In the genomic region with DNA sequence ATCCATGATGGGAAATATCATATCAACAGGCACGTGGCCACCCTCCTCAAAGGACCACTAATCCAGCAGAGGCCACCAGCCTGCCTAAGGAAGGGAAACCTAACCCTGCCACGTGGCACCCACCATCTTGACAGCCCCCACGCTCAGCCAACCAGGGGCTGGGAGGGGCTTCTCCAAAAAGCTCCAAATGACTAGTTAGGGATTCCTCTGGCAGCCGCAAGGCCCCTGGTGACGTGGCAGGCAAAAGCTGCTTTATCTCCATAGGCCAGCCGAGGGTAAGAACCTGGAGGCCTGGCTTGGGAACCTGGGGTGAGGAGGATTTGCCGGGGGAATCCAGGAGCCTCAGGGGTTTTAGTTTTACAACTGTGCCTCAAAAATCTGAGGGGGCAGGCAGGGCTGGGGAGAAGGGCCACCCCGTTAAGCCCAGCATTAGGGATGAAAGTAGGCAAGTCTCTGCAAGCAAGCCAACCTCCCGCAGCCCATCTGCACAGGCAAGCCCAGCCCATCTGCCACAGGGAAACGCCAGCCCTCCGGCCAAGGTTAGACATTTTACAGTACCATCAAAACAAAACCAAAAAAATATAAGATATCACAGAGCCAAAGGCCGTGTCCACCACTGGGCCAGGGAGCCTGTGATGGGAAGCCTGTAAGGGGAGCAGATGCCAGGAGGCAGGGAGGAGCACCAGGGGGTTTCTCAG, we compare ENCODE assay signal across 8 mouse cellular contexts. TPM values are rescaled to one million over a fixed set of nuclear protein-coding genes. Genes with fewer than 3 reads are reported as not detected.
DNase-seq lines count a peak whose midpoint lies in the region; ATAC-seq lines count a peak whose summit lies in the region.

No protein-coding gene starts in this region.

- peaks cover 35% of the 10 kb centered on the region for H3K36me3 ChIP-seq in forebrain, embryonic 12.5 days (replicated peaks)
- H3K36me3 ChIP-seq in liver, embryonic 12.5 days, result peaks cover 28% of the 10 kb centered on the region
- peaks cover 32% of the 10 kb centered on the region for H3K36me3 ChIP-seq in neural tube, embryonic 12.5 days

- H3K9ac ChIP-seq in forebrain, embryonic 12.5 days, result peak overlapping the region; percentile 73
- H3K9ac ChIP-seq in liver, embryonic 12.5 days, result peak overlapping the region; percentile 61
- peak overlapping the region; percentile 74 for H3K9ac ChIP-seq in neural tube, embryonic 12.5 days

- H3K4me2 ChIP-seq in forebrain, embryonic 12.5 days, result peak overlapping the region; percentile 73
- peak overlapping the region; percentile 56 for H3K4me2 ChIP-seq in liver, embryonic 12.5 days
- peak overlapping the region; percentile 73 for H3K4me2 ChIP-seq in neural tube, embryonic 12.5 days (replicated peaks)

- peak overlapping the region; percentile 52 for H3K4me3 ChIP-seq in forebrain, embryonic 12.5 days (replicated peaks)
- H3K4me3 ChIP-seq in liver, embryonic 12.5 days, result peak overlapping the region; percentile 52
- peak overlapping the region; percentile 44 for H3K4me3 ChIP-seq in neural tube, embryonic 12.5 days

- WGBS in forebrain, embryonic 12.5 days, result 5% methylated on average over 12 of the region's 12 CpGs
- 33% methylated on average over 12 of the region's 12 CpGs for WGBS in liver, embryonic 12.5 days (ENCODE audit: insufficient replicate concordance)
- whole genome bisulfite sequencing in neural tube, embryonic 12.5 days, result 6% methylated on average over 12 of the region's 12 CpGs

- peaks cover 72% of the 10 kb centered on the region for H3K4me1 ChIP-seq in forebrain, embryonic 12.5 days
- H3K4me1 ChIP-seq in liver, embryonic 12.5 days, result peaks cover 7% of the 10 kb centered on the region; the same call in 1 of the 2 replicates
- peaks cover 60% of the 10 kb centered on the region for H3K4me1 ChIP-seq in neural tube, embryonic 12.5 days

- H3K9me3 ChIP-seq in forebrain, embryonic 12.5 days, result no peaks in the 10 kb centered on the region
- no peaks in the 10 kb centered on the region for H3K9me3 ChIP-seq in liver, embryonic 12.5 days (replicated peaks)
- H3K9me3 ChIP-seq in neural tube, embryonic 12.5 days, result no peaks in the 10 kb centered on the region

- H3K27ac ChIP-seq in forebrain, embryonic 12.5 days, result peak overlapping the region; percentile 96
- H3K27ac ChIP-seq in liver, embryonic 12.5 days, result peak overlapping the region; percentile 52
- peak overlapping the region; percentile 82 for H3K27ac ChIP-seq in neural tube, embryonic 12.5 days

- DNase-seq in 3T3-L1 (ENCODE audit: low read depth, low spot score), result peak; percentile 79
- DNase-seq in brain, adult 2 months (ENCODE audit: low read depth, low spot score), result peak; percentile 81
- DNase-seq in heart, postnatal 4 days, result peak; percentile 70
- no peak for DNase-seq in natural killer cell, adult 2 months (ENCODE audit: low spot score in 2 of 2)

- H3K27me3 ChIP-seq in forebrain, embryonic 12.5 days, result no peaks in the 10 kb centered on the region
- H3K27me3 ChIP-seq in liver, embryonic 12.5 days (replicated peaks), result peaks cover 43% of the 10 kb centered on the region
- H3K27me3 ChIP-seq in neural tube, embryonic 12.5 days (replicated peaks), result no peaks in the 10 kb centered on the region

- no peak for ATAC-seq in forebrain, embryonic 12.5 days (ENCODE audit: low FRiP score)
- ATAC-seq in liver, embryonic 12.5 days, result no peak
- no peak; the same call in 1 of the 2 replicates for ATAC-seq in neural tube, embryonic 12.5 days (ENCODE audit: low FRiP score, low read depth)
- no peak for ATAC-seq in erythroid progenitor cell, adult 5-6 weeks (replicated peaks; ENCODE audit: low FRiP score, poor library complexity, severe bottlenecking)

RNA-seq across cellular contexts. Expression of gene Serpinh1, which starts 1.8 kb away (rescaled TPM):
- polyA plus RNA-seq in forebrain, embryonic 12.5 days (2016; fragmentation: Nextera tagmentation; extraction: Ambion mirVana), result 425 and 501 TPM in 2 replicates
- 100 to 1,000 TPM; 557 to 601 TPM for total RNA-seq in heart, postnatal 4 days (2021)
- polyA plus RNA-seq in liver, embryonic 12.5 days (2016; fragmentation: Nextera tagmentation; extraction: Ambion mirVana), result 249 and 251 TPM in 2 replicates
- polyA plus RNA-seq in neural tube, embryonic 12.5 days (2016; fragmentation: Nextera tagmentation; extraction: Ambion mirVana), result 640 and 651 TPM in 2 replicates
- 1.1 TPM in 1 of 2 replicates, not detected in the other for total RNA-seq in erythroid progenitor cell, adult 5-6 weeks (2015; ENCODE audit: low replicate concordance)
- 1.4 and 1.5 TPM in 2 replicates for total RNA-seq in erythroid progenitor cell, adult 5-6 weeks (2017; ENCODE audit: low replicate concordance)

RNA-seq across cellular contexts. Expression of gene Gdpd5, which starts 30.0 kb away (rescaled TPM):
- polyA plus RNA-seq in forebrain, embryonic 12.5 days (2016; fragmentation: Nextera tagmentation; extraction: Ambion mirVana), result 29.9 and 34.4 TPM in 2 replicates
- total RNA-seq in heart, postnatal 4 days (2021), result 10 to 100 TPM; 40.7 to 42.6 TPM
- polyA plus RNA-seq in liver, embryonic 12.5 days (2016; fragmentation: Nextera tagmentation; extraction: Ambion mirVana), result 2.6 and 3.1 TPM in 2 replicates
- 51.6 and 60.8 TPM in 2 replicates for polyA plus RNA-seq in neural tube, embryonic 12.5 days (2016; fragmentation: Nextera tagmentation; extraction: Ambion mirVana)
- total RNA-seq in erythroid progenitor cell, adult 5-6 weeks (2015; ENCODE audit: low replicate concordance), result not detected in 2 replicates
- not detected in 2 replicates for total RNA-seq in erythroid progenitor cell, adult 5-6 weeks (2017; ENCODE audit: low replicate concordance)

Comparison
In these comparisons a context has a peak if more than half of its experiments do, and no peak if none do; other contexts are left out.
1. DNase-seq: peak in 3T3-L1 (single experiment), brain, adult 2 months (single experiment) and heart, postnatal 4 days (single experiment); none in natural killer cell, adult 2 months (0 of 2).
2. Peak in every context shown above with its lines, with median percentiles within 50 percentile points of each other: H3K27ac ChIP-seq, H3K4me2 ChIP-seq, H3K4me3 ChIP-seq and H3K9ac ChIP-seq.